Mouse (Mus musculus) MEL (cell line): ENCODE data around the gene Pde4b. TPM values are rescaled to one million over a fixed set of nuclear protein-coding genes. Genes with fewer than 3 reads are reported as not detected.

Experiments
- DNase-seq: peaks from one replicate; pipeline ENCODE4 v3.0.0; 2011; ENCODE audit warnings: low read depth, low spot score
- H3K27ac ChIP-seq: 2 replicates; pipeline ENCODE4 v1.5.1; 2012; ENCODE audit warnings: low read depth, mild to moderate bottlenecking, control low read depth, low read length, moderate library complexity; ENCODE audit not compliant: control insufficient read depth
- H3K27me3 ChIP-seq, 2 experiments: fragments of 150-350 bp in 1 of 2; sonication (generic) in 1 of 2; 2 replicates each; pipeline ENCODE4 v1.6.1; 2012; ENCODE audit warnings: low read length in 2 of 2, mild to moderate bottlenecking in 2 of 2, improper control_type of control experiment in 1 of 2, moderate library complexity in 1 of 2; ENCODE audit not compliant: insufficient read depth in 2 of 2, control insufficient read depth in 1 of 2
- H3K36me3 ChIP-seq, 2 experiments: 2 replicates each; pipeline ENCODE4 v1.6.1; 2012 to 2014; ENCODE audit warnings: low read length in 2 of 2, improper control_type of control experiment in 1 of 2, inconsistent platforms in 1 of 2, mild to moderate bottlenecking in 1 of 2; ENCODE audit not compliant: insufficient read depth in 2 of 2, control insufficient read depth in 1 of 2
- H3K4me1 ChIP-seq, 2 experiments: fragments of 150-350 bp in 1 of 2; sonication (generic) in 1 of 2; 2 replicates each; pipeline ENCODE4 v1.6.1; 2012; ENCODE audit warnings: low read length in 2 of 2, improper control_type of control experiment in 1 of 2, mild to moderate bottlenecking in 1 of 2; ENCODE audit not compliant: insufficient read depth in 2 of 2, control insufficient read depth in 1 of 2
- H3K4me3 ChIP-seq, 2 experiments: fragments of 150-350 bp in 1 of 2; sonication (generic) in 1 of 2; 2 replicates each; pipeline ENCODE4 v1.5.1; 2012; ENCODE audit warnings: low read depth in 2 of 2, low read length in 2 of 2, mild to moderate bottlenecking in 2 of 2, moderate library complexity in 2 of 2, control low read depth in 1 of 2, improper control_type of control experiment in 1 of 2; ENCODE audit not compliant: control insufficient read depth in 1 of 2, insufficient read depth in 1 of 2
- H3K79me2 ChIP-seq: 2 replicates; pipeline ENCODE4 v1.6.1; 2012; ENCODE audit warnings: mild to moderate bottlenecking, low read length, moderate library complexity; ENCODE audit not compliant: control insufficient read depth, poor library complexity, insufficient read depth
- H3K9ac ChIP-seq: 2 replicates; pipeline ENCODE4 v1.6.1; 2012; ENCODE audit warnings: low read depth, mild to moderate bottlenecking, control low read depth, low read length, moderate library complexity; ENCODE audit not compliant: control insufficient read depth, poor library complexity, severe bottlenecking
- H3K9me3 ChIP-seq: fragments of 150-350 bp; sonication (generic); replicated peaks from 2 replicates; pipeline ENCODE4 v1.6.1; 2012; ENCODE audit warnings: mild to moderate bottlenecking, low read length, improper control_type of control experiment, moderate library complexity; ENCODE audit not compliant: insufficient read depth
- CHD2 ChIP-seq: IDR thresholded peaks from 2 replicates; pipeline ENCODE4 v1.6.1; 2011; ENCODE audit warnings: low read length, improper control_type of control experiment
- CTCF ChIP-seq, 3 experiments: IDR thresholded peaks in 2 of 3; conservative IDR thresholded peaks in 1 of 3; 2 replicates each; pipeline ENCODE4 v1.5.1; 2011 to 2012; ENCODE audit warnings: low read length in 3 of 3, low read depth in 2 of 3, mild to moderate bottlenecking in 2 of 3, improper control_type of control experiment in 1 of 3, inconsistent platforms in 1 of 3, mixed read lengths in 1 of 3, moderate library complexity in 1 of 3; ENCODE audit not compliant: control insufficient read depth in 1 of 3, insufficient read depth in 1 of 3, poor library complexity in 1 of 3, severe bottlenecking in 1 of 3
- EP300 ChIP-seq, 2 experiments: IDR thresholded peaks; 2 replicates each; pipeline ENCODE4 v1.6.1; 2011; ENCODE audit warnings: improper control_type of control experiment in 2 of 2, low read length in 2 of 2, low read depth in 1 of 2, mild to moderate bottlenecking in 1 of 2
- GABPA ChIP-seq: IDR thresholded peaks from 2 replicates; pipeline ENCODE4 v1.6.1; 2012; ENCODE audit warnings: low read depth, mild to moderate bottlenecking, inconsistent platforms, low read length, improper control_type of control experiment, moderate library complexity
- GATA1 ChIP-seq: IDR thresholded peaks from 2 replicates; pipeline ENCODE4 v1.6.1; 2011; ENCODE audit warnings: low read depth, low read length, improper control_type of control experiment
- KAT2A ChIP-seq: conservative IDR thresholded peaks from 2 replicates; pipeline ENCODE4 v1.6.1; 2012; ENCODE audit warnings: low read depth, low read length, improper control_type of control experiment, inconsistent platforms
- MAX ChIP-seq: IDR thresholded peaks from 2 replicates; pipeline ENCODE4 v1.6.1; 2011; ENCODE audit warnings: low read length, improper control_type of control experiment
- MAZ ChIP-seq: IDR thresholded peaks from 2 replicates; pipeline ENCODE4 v1.6.1; 2012; ENCODE audit warnings: low read depth, mild to moderate bottlenecking, inconsistent platforms, low read length, improper control_type of control experiment
- NELFE ChIP-seq: IDR thresholded peaks from 2 replicates; pipeline ENCODE4 v1.6.1; 2011; ENCODE audit warnings: low read depth, low read length, improper control_type of control experiment
- POLR2AphosphoS2 ChIP-seq: IDR thresholded peaks from 2 replicates; pipeline ENCODE4 v1.6.1; 2011; ENCODE audit warnings: low read length, improper control_type of control experiment
- POLR2AphosphoS5 ChIP-seq: IDR thresholded peaks from 2 replicates; pipeline ENCODE4 v1.6.1; 2012; ENCODE audit warnings: low read depth, borderline replicate concordance, mild to moderate bottlenecking, inconsistent platforms, low read length, moderate library complexity, mixed read lengths
- RAD21 ChIP-seq: IDR thresholded peaks from 2 replicates; pipeline ENCODE4 v1.6.1; 2011; ENCODE audit warnings: mild to moderate bottlenecking, low read depth, low read length, improper control_type of control experiment
- RCOR1 ChIP-seq: IDR thresholded peaks from 2 replicates; pipeline ENCODE4 v1.6.1; 2012; ENCODE audit warnings: low read depth, mild to moderate bottlenecking, inconsistent platforms, low read length, improper control_type of control experiment
- SIN3A ChIP-seq: IDR thresholded peaks from 2 replicates; pipeline ENCODE4 v1.6.1; 2012; ENCODE audit warnings: low read length, improper control_type of control experiment, inconsistent platforms
- SMC3 ChIP-seq: IDR thresholded peaks from 2 replicates; pipeline ENCODE4 v1.6.1; 2011; ENCODE audit warnings: low read depth, low read length, improper control_type of control experiment
- TAL1 ChIP-seq: IDR thresholded peaks from 2 replicates; pipeline ENCODE4 v1.6.1; 2012; ENCODE audit warnings: mild to moderate bottlenecking, inconsistent platforms, low read length, moderate library complexity, mixed read lengths
- TBP ChIP-seq: IDR thresholded peaks from 2 replicates; pipeline ENCODE4 v1.8.0; 2011; ENCODE audit warnings: low read depth, low read length, improper control_type of control experiment
- TCF12 ChIP-seq: IDR thresholded peaks from 2 replicates; pipeline ENCODE4 v1.6.1; 2014; ENCODE audit warnings: low read depth, mild to moderate bottlenecking, inconsistent platforms, low read length, improper control_type of control experiment, moderate library complexity
- USF1 ChIP-seq: IDR thresholded peaks from 2 replicates; pipeline ENCODE4 v1.6.1; 2014; ENCODE audit warnings: low read depth, mild to moderate bottlenecking, inconsistent platforms, low read length, improper control_type of control experiment, moderate library complexity
- USF2 ChIP-seq, 2 experiments: IDR thresholded peaks; 2 replicates each; pipeline ENCODE4 v1.6.1; 2011 to 2012; ENCODE audit warnings: improper control_type of control experiment in 2 of 2, low read length in 2 of 2, borderline replicate concordance in 1 of 2, inconsistent platforms in 1 of 2, low read depth in 1 of 2, mild to moderate bottlenecking in 1 of 2; ENCODE audit not compliant: insufficient read depth in 1 of 2
- ZMIZ1 ChIP-seq: IDR thresholded peaks from 2 replicates; pipeline ENCODE4 v1.6.1; 2012; ENCODE audit warnings: low read depth, mild to moderate bottlenecking, inconsistent platforms, low read length, improper control_type of control experiment, moderate library complexity
- polyA plus RNA-seq, 2 experiments: library from polyadenylated mRNA; stranded (reverse) in 1 of 2; unstranded in 1 of 2; fragments of >175 nt in 1 of 2; fragments of >200 nt in 1 of 2; gene quantifications; 2 replicates each; pipeline versions ENCODE4 v1.2.1 to v1.2.4; 2012; ENCODE audit warnings: low replicate concordance in 2 of 2, low read depth in 1 of 2; ENCODE audit not compliant: insufficient read length in 2 of 2, insufficient read depth in 1 of 2, missing spikeins in 1 of 2
- total RNA-seq: library from RNA; depleted of rRNA; stranded (reverse); fragments of 300-350 nt; gene quantifications from 2 replicates; pipeline ENCODE4 v1.2.3, GENCODE M21; 2012

Gene Pde4b
- total and polyA plus RNA-seq, 3 experiments: 2.7 to 6.0 TPM; not detected in 1

GRCm38 (mm10) chr4:102594506-102594905 is 507.2 kb downstream of the Pde4b start:
- DNase-seq: no peak
- TF ChIP-seq POLR2AphosphoS5: no peak
- no peak for TF ChIP-seq USF1
- no peak for TF ChIP-seq CTCF (IDR thresholded peaks at IDR 0.05 in 2 of 3, conservative IDR thresholded peaks at IDR 0.05 in 1 of 3; ENCODE audit: control insufficient read depth in 1 of 3, insufficient read depth in 1 of 3, low read depth in 2 of 3, low read length in 3 of 3, poor library complexity in 1 of 3, severe bottlenecking in 1 of 3)
- TF ChIP-seq EP300 (IDR thresholded peaks at IDR 0.05; ENCODE audit: low read depth in 1 of 2, low read length in 2 of 2): no peak
- no peak for TF ChIP-seq MAZ
- no peak for TF ChIP-seq KAT2A
- TF ChIP-seq SIN3A: no peak
- TF ChIP-seq, all 39 proteins: peak for 0
- Histone ChIP-seq H3K4me1 (no peaks in the 10 kb centered on the region), H3K9ac (no peak overlapping the region), H3K27ac (no peak overlapping the region), H3K36me3 (peaks cover 0 to 2% of the 10 kb centered on the region in 2 experiments; a peak in 1 of 4 replicates), H3K79me2 (no peaks in the 10 kb centered on the region), H3K27me3 (no peaks in the 10 kb centered on the region), H3K4me3 (no peak overlapping the region), H3K9me3 (no peaks in the 10 kb centered on the region)

DNA sequence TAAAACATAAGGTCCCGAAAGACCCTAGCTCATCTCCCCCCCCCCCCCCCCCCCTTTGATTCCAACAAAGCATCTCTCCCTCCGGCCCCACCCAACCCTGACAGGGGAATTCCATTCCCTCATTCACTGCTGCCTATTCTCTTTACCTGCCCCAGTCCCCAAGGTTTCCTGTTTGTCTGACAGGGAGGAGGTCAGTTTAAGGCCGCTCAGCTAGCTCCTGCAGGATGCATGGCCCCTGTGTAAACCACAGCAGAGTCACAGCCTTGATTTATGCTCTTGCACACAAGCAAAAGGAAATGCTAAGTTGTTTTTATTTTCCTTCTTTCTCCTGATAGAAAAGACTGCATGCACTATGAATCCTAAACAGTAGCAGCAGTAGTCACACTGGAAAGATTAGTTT is 516.6 kb downstream of the Pde4b start:
- H3K79me2 ChIP-seq: no peaks in the 10 kb centered on the region
- no peak overlapping the region for H3K9ac ChIP-seq
- H3K36me3 ChIP-seq: no peaks in the 10 kb centered on the region; a peak in 2 of 4 replicates
- no peak overlapping the region for H3K4me3 ChIP-seq
- no peaks in the 10 kb centered on the region for H3K27me3 ChIP-seq
- no peaks in the 10 kb centered on the region; a peak in 2 of 4 replicates for H3K4me1 ChIP-seq
- no peaks in the 10 kb centered on the region for H3K9me3 ChIP-seq
- no peak overlapping the region for H3K27ac ChIP-seq
- no peak for DNase-seq
- no peak for TF ChIP-seq USF2 (IDR thresholded peaks at IDR 0.05; ENCODE audit: borderline replicate concordance in 1 of 2, insufficient read depth in 1 of 2, low read depth in 1 of 2, low read length in 2 of 2)
- no peak for TF ChIP-seq RAD21
- TF ChIP-seq GATA1: no peak
- no peak for TF ChIP-seq NELFE
- TF ChIP-seq TAL1: no peak
- no peak for TF ChIP-seq RCOR1
- no peak for TF ChIP-seq TCF12
- no peak for TF ChIP-seq CTCF (IDR thresholded peaks at IDR 0.05 in 2 of 3, conservative IDR thresholded peaks at IDR 0.05 in 1 of 3; ENCODE audit: control insufficient read depth in 1 of 3, insufficient read depth in 1 of 3, low read depth in 2 of 3, low read length in 3 of 3, poor library complexity in 1 of 3, severe bottlenecking in 1 of 3)
- no peak for TF ChIP-seq MAZ
- no peak for TF ChIP-seq ZMIZ1
- TF ChIP-seq GABPA: no peak
- TF ChIP-seq SMC3: no peak
- TF ChIP-seq POLR2AphosphoS2: no peak
- no peak for TF ChIP-seq TBP
- no peak for TF ChIP-seq CHD2
- no peak for TF ChIP-seq MAX
- TF ChIP-seq USF1: no peak
